Mouse (Mus musculus): ENCODE measurements around the gene Lhfpl5. TPM values are rescaled to one million over a fixed set of nuclear protein-coding genes. Genes with fewer than 3 reads are reported as not detected.

The Lhfpl5 gene
- polyA plus RNA-seq, 1 experiment from 2014 or later = 0.45 TPM

DNA sequence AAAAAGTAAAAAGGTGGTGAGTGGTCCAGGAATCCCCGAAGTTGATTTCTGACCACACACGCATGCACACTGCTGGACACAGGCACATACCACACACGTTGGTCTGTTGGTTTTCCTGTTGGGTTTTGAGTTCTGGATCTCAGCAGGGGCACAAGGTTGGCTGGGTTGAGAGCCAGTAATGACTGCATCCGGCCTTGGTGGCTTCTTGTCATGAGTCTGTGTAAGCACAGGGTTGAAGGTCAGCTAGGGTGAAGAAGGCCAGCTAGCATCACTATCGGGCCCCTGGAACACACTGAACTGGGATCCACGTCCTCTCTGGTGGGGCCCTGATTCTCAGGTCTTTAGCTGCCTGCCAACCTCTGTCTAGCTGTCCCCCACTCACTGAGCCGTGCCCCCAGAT lies 2.9 kb upstream of the Lhfpl5 start:
- no peak overlapping the region for H3K27ac ChIP-seq (replicated peaks in 1 of 2; ENCODE audit: control insufficient read depth in 1 of 2, insufficient read depth in 1 of 2, low read depth in 2 of 2, low read length in 2 of 2)
- H3K4me1 ChIP-seq (ENCODE audit: control insufficient read depth in 2 of 2, insufficient read depth in 2 of 2, low read length in 2 of 2) = peaks cover 3 to 7% of the 10 kb centered on the region in 2 experiments
- H3K27me3 ChIP-seq (ENCODE audit: control insufficient read depth, insufficient read depth, low read length) = peaks cover 9% of the 10 kb centered on the region; the same call in 1 of the 2 replicates
- no peak overlapping the region for H3K9ac ChIP-seq (ENCODE audit: low read length)
- no peak overlapping the region for H3K4me3 ChIP-seq (ENCODE audit: control insufficient read depth in 1 of 2, insufficient read depth in 1 of 2, low read depth in 1 of 2, low read length in 2 of 2)
- no peak overlapping the region for H3K4me2 ChIP-seq (ENCODE audit: low read length)
- H3K9me3 ChIP-seq (ENCODE audit: control insufficient read depth, low read length) = no peaks in the 10 kb centered on the region
- 68% methylated on average over 7 of the region's 7 CpGs for WGBS
- ATAC-seq (ENCODE audit: insufficient number of reproducible peaks, insufficient read depth, low FRiP score, low read depth) = no peak
- no peaks in the 10 kb centered on the region for H3K36me3 ChIP-seq (ENCODE audit: control insufficient read depth, insufficient read depth, low read length)

GRCm38 (mm10) chr17:28572941-28573340 lies 2.5 kb upstream of the Lhfpl5 start:
- Histone ChIP-seq H3K4me2 (ENCODE audit: low read length) (no peak overlapping the region), H3K27me3 (ENCODE audit: control insufficient read depth, insufficient read depth, low read length) (peaks cover 9% of the 10 kb centered on the region; the same call in 1 of the 2 replicates), H3K27ac (replicated peaks in 1 of 2; ENCODE audit: control insufficient read depth in 1 of 2, insufficient read depth in 1 of 2, low read depth in 2 of 2, low read length in 2 of 2) (no peak overlapping the region), H3K9me3 (ENCODE audit: control insufficient read depth, low read length) (no peaks in the 10 kb centered on the region), H3K4me3 (ENCODE audit: control insufficient read depth in 1 of 2, insufficient read depth in 1 of 2, low read depth in 1 of 2, low read length in 2 of 2) (no peak overlapping the region), H3K36me3 (ENCODE audit: control insufficient read depth, insufficient read depth, low read length) (no peaks in the 10 kb centered on the region), H3K4me1 (ENCODE audit: control insufficient read depth in 2 of 2, insufficient read depth in 2 of 2, low read length in 2 of 2) (peaks cover 3 to 7% of the 10 kb centered on the region in 2 experiments), H3K9ac (ENCODE audit: low read length) (no peak overlapping the region)
- ATAC-seq (ENCODE audit: insufficient number of reproducible peaks, insufficient read depth, low FRiP score, low read depth) = no peak
- 80% methylated on average over 6 of the region's 6 CpGs for WGBS

DNA sequence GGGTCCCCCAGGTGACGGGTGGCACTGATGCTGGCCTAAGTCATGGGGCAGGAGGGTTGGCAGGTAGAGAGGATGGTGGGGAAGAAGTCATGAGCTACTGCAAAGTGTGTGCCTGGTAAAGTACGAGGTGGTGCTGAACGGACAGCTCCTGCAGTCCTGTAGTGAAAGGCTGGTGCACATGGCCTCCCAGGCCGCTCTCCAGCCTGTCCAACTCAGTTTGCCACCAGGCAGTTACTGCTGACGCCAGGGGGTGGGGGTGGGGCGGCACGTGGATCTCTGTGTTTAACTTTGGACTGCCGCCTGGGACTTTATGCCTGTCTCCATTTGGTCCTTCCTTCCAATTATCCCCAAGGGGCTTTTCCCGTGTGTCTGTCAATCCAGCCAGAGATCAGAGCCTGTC lies 5.0 kb downstream of the Lhfpl5 start:
- Histone ChIP-seq H3K27ac (replicated peaks in 1 of 2; ENCODE audit: control insufficient read depth in 1 of 2, insufficient read depth in 1 of 2, low read depth in 2 of 2, low read length in 2 of 2) (no peak overlapping the region), H3K9me3 (ENCODE audit: control insufficient read depth, low read length) (no peaks in the 10 kb centered on the region), H3K4me1 (ENCODE audit: control insufficient read depth in 2 of 2, insufficient read depth in 2 of 2, low read length in 2 of 2) (peaks cover under 1 to 6% of the 10 kb centered on the region in 2 experiments), H3K27me3 (ENCODE audit: control insufficient read depth, insufficient read depth, low read length) (peaks cover 9% of the 10 kb centered on the region; the same call in 1 of the 2 replicates), H3K36me3 (ENCODE audit: control insufficient read depth, insufficient read depth, low read length) (no peaks in the 10 kb centered on the region), H3K4me2 (ENCODE audit: low read length) (no peak overlapping the region), H3K4me3 (ENCODE audit: control insufficient read depth in 1 of 2, insufficient read depth in 1 of 2, low read depth in 1 of 2, low read length in 2 of 2) (no peak overlapping the region), H3K9ac (ENCODE audit: low read length) (no peak overlapping the region)
- WGBS = 4% methylated on average over 9 of the region's 9 CpGs
- ATAC-seq (ENCODE audit: insufficient number of reproducible peaks, insufficient read depth, low FRiP score, low read depth) = peak; percentile 29; the same call in 1 of the 2 replicates

GRCm38 (mm10) chr17:28581056-28581455 lies 5.6 kb downstream of the Lhfpl5 start:
- Histone ChIP-seq H3K4me1 (ENCODE audit: control insufficient read depth in 2 of 2, insufficient read depth in 2 of 2, low read length in 2 of 2) (no peaks in the 10 kb centered on the region), H3K4me3 (ENCODE audit: control insufficient read depth in 1 of 2, insufficient read depth in 1 of 2, low read depth in 1 of 2, low read length in 2 of 2) (no peak overlapping the region), H3K9ac (ENCODE audit: low read length) (no peak overlapping the region), H3K4me2 (ENCODE audit: low read length) (no peak overlapping the region), H3K9me3 (ENCODE audit: control insufficient read depth, low read length) (no peaks in the 10 kb centered on the region), H3K27ac (replicated peaks in 1 of 2; ENCODE audit: control insufficient read depth in 1 of 2, insufficient read depth in 1 of 2, low read depth in 2 of 2, low read length in 2 of 2) (no peak overlapping the region), H3K27me3 (ENCODE audit: control insufficient read depth, insufficient read depth, low read length) (peaks cover 4% of the 10 kb centered on the region; the same call in 1 of the 2 replicates), H3K36me3 (ENCODE audit: control insufficient read depth, insufficient read depth, low read length) (no peaks in the 10 kb centered on the region)
- 55% methylated on average over 2 of the region's 2 CpGs for WGBS
- no peak for ATAC-seq (ENCODE audit: insufficient number of reproducible peaks, insufficient read depth, low FRiP score, low read depth)

GRCm38 (mm10) chr17:28586509-28586908 lies 11.1 kb downstream of the Lhfpl5 start:
- Histone ChIP-seq H3K4me3 (ENCODE audit: control insufficient read depth in 1 of 2, insufficient read depth in 1 of 2, low read depth in 1 of 2, low read length in 2 of 2) (no peak overlapping the region), H3K27ac (replicated peaks in 1 of 2; ENCODE audit: control insufficient read depth in 1 of 2, insufficient read depth in 1 of 2, low read depth in 2 of 2, low read length in 2 of 2) (no peak overlapping the region), H3K4me2 (ENCODE audit: low read length) (no peak overlapping the region), H3K9ac (ENCODE audit: low read length) (no peak overlapping the region), H3K9me3 (ENCODE audit: control insufficient read depth, low read length) (no peaks in the 10 kb centered on the region), H3K4me1 (ENCODE audit: control insufficient read depth in 2 of 2, insufficient read depth in 2 of 2, low read length in 2 of 2) (peaks cover 1 to 4% of the 10 kb centered on the region in 2 experiments), H3K36me3 (ENCODE audit: control insufficient read depth, insufficient read depth, low read length) (peaks cover 40% of the 10 kb centered on the region), H3K27me3 (ENCODE audit: control insufficient read depth, insufficient read depth, low read length) (no peaks in the 10 kb centered on the region)
- ATAC-seq (ENCODE audit: insufficient number of reproducible peaks, insufficient read depth, low FRiP score, low read depth) = no peak
- 81% methylated on average over 3 of the region's 3 CpGs for WGBS

DNA sequence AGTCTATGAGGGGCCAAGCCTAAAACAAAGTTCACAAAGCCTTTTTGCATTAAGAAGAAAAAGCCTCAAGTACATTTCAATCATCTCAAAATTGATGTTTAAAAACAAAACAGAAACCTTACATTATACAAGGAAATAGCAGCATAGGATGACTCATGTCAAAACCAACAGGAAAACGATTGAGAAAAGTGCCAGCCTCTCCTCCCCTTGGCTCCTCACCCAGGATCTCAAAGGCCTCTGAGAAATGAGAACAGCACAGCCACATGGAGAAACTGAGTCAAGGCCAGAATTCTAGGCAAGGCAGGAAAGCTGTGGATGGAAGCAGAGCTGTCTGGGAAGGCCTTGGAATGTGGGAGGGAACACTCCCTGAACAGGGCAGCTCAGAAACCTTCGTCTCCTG lies 13.2 kb downstream of the Lhfpl5 start:
- ATAC-seq (ENCODE audit: insufficient number of reproducible peaks, insufficient read depth, low FRiP score, low read depth) = no peak
- H3K36me3 ChIP-seq (ENCODE audit: control insufficient read depth, insufficient read depth, low read length) = peaks cover 61% of the 10 kb centered on the region
- no peak overlapping the region for H3K27ac ChIP-seq (replicated peaks in 1 of 2; ENCODE audit: control insufficient read depth in 1 of 2, insufficient read depth in 1 of 2, low read depth in 2 of 2, low read length in 2 of 2)
- no peaks in the 10 kb centered on the region for H3K9me3 ChIP-seq (ENCODE audit: control insufficient read depth, low read length)
- no peak overlapping the region for H3K4me2 ChIP-seq (ENCODE audit: low read length)
- WGBS = 75% methylated on average over 2 of the region's 2 CpGs
- no peak overlapping the region for H3K9ac ChIP-seq (ENCODE audit: low read length)
- no peak overlapping the region for H3K4me3 ChIP-seq (ENCODE audit: control insufficient read depth in 1 of 2, insufficient read depth in 1 of 2, low read depth in 1 of 2, low read length in 2 of 2)
- H3K27me3 ChIP-seq (ENCODE audit: control insufficient read depth, insufficient read depth, low read length) = no peaks in the 10 kb centered on the region
- H3K4me1 ChIP-seq (ENCODE audit: control insufficient read depth in 2 of 2, insufficient read depth in 2 of 2, low read length in 2 of 2) = peaks cover 6 to 18% of the 10 kb centered on the region in 2 experiments

DNA sequence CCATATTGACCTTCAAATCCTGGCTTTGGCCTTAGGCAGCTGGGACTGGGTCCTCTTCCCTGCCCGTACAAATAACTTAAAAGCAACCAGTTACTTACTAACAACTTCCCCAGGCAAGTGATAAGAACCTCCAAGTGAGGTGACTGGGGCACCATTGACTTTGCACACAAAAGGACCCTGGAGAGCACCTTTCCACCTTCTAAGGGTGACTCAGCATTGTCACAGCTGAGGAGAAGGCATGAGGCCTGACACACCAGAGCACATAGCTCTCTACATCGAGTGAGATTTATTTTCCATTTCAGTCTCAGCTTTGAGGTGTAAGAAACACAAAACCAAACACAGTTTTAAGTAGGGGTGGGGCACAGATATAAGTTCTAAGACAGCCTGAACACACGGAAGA lies 15.2 kb downstream of the Lhfpl5 start:
- Histone ChIP-seq H3K9me3 (ENCODE audit: control insufficient read depth, low read length) (no peaks in the 10 kb centered on the region), H3K27ac (replicated peaks in 1 of 2; ENCODE audit: control insufficient read depth in 1 of 2, insufficient read depth in 1 of 2, low read depth in 2 of 2, low read length in 2 of 2) (peak overlapping the region in 1 of 2 experiments; percentile 53; a peak in 1 of 4 replicates), H3K27me3 (ENCODE audit: control insufficient read depth, insufficient read depth, low read length) (no peaks in the 10 kb centered on the region), H3K4me1 (ENCODE audit: control insufficient read depth in 2 of 2, insufficient read depth in 2 of 2, low read length in 2 of 2) (peaks cover 6 to 18% of the 10 kb centered on the region in 2 experiments), H3K4me2 (ENCODE audit: low read length) (no peak overlapping the region), H3K9ac (ENCODE audit: low read length) (no peak overlapping the region), H3K4me3 (ENCODE audit: control insufficient read depth in 1 of 2, insufficient read depth in 1 of 2, low read depth in 1 of 2, low read length in 2 of 2) (no peak overlapping the region), H3K36me3 (ENCODE audit: control insufficient read depth, insufficient read depth, low read length) (peaks cover 73% of the 10 kb centered on the region)
- 83% methylated on average over 3 of the region's 3 CpGs for WGBS
- ATAC-seq (ENCODE audit: insufficient number of reproducible peaks, insufficient read depth, low FRiP score, low read depth) = no peak

DNA sequence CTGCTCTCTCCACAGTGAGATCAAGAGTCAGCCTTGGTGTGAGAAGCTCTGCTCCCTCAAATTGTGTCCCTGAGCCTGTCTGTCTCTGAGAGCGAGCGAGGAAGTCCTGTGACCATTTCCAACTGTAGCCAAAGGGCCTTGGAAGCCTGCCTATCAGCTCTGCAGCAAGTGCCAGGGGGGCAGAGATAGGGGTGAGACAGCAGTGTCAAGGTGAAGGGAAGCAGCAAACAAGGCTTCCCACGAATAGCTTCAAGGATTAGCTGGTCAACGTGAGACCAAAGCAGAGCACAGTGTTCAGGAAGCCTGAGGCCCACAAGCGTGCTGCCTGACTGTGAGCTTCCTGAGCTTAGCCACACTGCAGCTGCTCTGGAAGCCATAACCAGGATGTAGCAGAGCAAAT lies 16.0 kb downstream of the Lhfpl5 start:
- H3K9ac ChIP-seq (ENCODE audit: low read length) = no peak overlapping the region
- H3K4me2 ChIP-seq (ENCODE audit: low read length) = no peak overlapping the region
- WGBS = 33% methylated on average over 5 of the region's 5 CpGs
- no peak overlapping the region for H3K4me3 ChIP-seq (ENCODE audit: control insufficient read depth in 1 of 2, insufficient read depth in 1 of 2, low read depth in 1 of 2, low read length in 2 of 2)
- peaks cover 6 to 18% of the 10 kb centered on the region in 2 experiments for H3K4me1 ChIP-seq (ENCODE audit: control insufficient read depth in 2 of 2, insufficient read depth in 2 of 2, low read length in 2 of 2)
- no peaks in the 10 kb centered on the region for H3K9me3 ChIP-seq (ENCODE audit: control insufficient read depth, low read length)
- peak overlapping the region; percentile 12 to 53; a peak in 3 of 4 replicates for H3K27ac ChIP-seq (replicated peaks in 1 of 2; ENCODE audit: control insufficient read depth in 1 of 2, insufficient read depth in 1 of 2, low read depth in 2 of 2, low read length in 2 of 2)
- no peaks in the 10 kb centered on the region for H3K27me3 ChIP-seq (ENCODE audit: control insufficient read depth, insufficient read depth, low read length)
- H3K36me3 ChIP-seq (ENCODE audit: control insufficient read depth, insufficient read depth, low read length) = peaks cover 82% of the 10 kb centered on the region
- peak; percentile 39; the same call in 1 of the 2 replicates for ATAC-seq (ENCODE audit: insufficient number of reproducible peaks, insufficient read depth, low FRiP score, low read depth)
